Mouse (Mus musculus) adrenal gland (tissue): ENCODE results near the gene Grik1.

ENCODE experiments used
- intact Hi-C: fragments of 180-260 bp; cut with DNase I; formaldehyde crosslinking; loops from one replicate; pipeline ENCODE4 v1.15.1; 2025

Grik1 gene

DNA sequence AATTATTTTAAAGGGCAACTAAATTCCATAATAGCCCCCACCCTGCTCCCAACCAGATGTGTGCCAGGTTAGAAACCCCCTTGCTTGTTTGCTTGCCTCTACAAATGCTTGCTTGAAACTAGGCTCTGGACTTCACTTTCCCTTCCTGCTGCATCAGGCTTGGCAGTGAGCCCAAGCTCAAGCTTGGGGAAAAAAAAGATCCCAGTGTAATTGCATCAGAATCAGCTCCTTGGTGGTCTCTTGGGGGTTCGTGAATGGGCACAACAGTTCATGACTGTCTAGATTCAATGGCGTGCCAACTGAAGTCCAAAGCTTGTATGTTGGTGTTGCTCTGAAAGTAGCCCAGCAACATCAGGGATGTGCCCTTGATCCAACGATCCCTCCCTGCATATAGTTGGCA lies 320.1 kb downstream of the Grik1 start:
- intact Hi-C loops, result no loop called here

DNA sequence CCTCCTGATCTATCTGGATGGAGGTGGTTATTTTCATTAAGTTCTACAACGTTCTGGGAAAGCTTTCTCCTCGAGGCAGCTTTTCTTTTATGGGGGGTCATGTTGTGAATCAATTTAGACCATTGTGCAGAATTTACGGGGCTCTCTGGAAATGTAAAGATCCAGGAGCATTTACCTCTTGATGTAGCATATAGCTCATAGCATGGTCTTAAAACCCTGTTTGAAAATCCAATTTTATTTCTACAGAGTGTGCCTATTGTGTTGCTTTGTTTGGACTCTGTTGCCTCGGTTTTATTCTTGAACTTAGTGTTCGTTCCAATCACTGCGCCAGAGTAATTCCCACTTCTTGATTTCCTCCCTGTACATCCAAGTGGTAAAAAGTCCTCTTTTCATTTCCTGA lies 328.6 kb downstream of the Grik1 start:
- intact Hi-C loops, result no loop called here

- intact Hi-C loops, result no loop called here
Measured at GRCm38 (mm10) chr16:87957449-87957848, 332.6 kb downstream of the Grik1 start.

DNA sequence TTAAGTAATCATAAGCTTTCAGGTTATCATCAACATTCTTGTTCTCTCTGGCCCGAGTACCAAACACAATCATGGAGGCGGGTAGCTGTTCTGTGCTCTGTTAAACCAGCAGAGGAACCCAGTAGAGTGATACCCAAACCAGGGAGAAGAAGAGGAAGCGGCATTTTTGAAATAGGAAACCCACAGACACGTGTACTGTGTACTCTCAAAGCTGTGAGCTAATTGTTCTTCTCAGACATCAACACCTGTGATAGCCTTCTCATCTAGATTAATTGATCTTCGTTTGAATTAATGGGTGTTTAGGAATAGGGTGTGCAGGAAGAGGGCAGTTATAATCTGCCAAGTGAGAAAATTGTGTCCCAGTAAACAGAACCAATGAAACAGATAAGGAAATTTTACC lies 333.9 kb downstream of the Grik1 start:
- intact Hi-C loops, result no loop called here

- intact Hi-C loops, result no loop called here
Measured at GRCm38 (mm10) chr16:87954715-87955441, 335.2 kb downstream of the Grik1 start.

DNA sequence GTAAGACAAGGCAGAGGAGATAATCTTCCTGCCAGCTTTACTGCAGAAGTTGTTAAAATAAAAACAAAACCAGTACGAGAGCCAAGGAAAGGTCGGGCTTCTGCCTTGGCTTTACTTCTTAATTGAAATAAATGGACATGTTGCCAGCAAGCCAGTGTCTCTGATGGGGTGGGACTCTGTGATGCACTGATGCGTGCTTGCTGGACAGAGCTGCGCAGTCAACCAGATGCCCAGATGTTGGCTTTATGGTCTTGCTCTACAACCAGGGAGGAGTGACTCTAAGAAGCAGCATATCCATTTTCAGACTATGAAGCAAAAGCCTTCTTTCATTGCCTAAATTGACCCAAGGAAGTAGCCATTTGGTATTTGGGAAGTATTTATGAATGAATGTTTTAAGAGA lies 336.9 kb downstream of the Grik1 start:
- intact Hi-C loops, result no loop called here

GRCm38 (mm10) chr16:87949881-87950280 lies 340.2 kb downstream of the Grik1 start:
- intact Hi-C loops, result no loop called here

DNA sequence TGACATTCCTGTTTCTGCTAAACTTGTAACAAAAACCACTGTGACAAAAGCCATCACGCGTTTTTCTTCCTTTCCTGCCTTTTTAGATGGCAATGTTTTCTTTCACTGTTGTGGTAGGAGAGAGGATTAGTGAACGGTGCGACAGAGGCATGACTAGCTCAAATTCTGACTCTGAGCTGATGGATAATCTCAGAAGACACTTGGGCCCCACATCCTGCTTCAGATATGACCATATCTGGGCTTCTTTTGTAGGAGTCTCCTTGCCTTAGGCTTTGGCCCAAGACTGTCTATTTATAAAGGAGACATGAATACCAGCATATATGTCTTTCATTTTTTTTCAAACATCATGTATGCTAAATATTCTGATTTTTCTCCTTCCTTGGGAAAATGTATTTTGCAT lies 341.9 kb downstream of the Grik1 start:
- intact Hi-C loops, result no loop called here

DNA sequence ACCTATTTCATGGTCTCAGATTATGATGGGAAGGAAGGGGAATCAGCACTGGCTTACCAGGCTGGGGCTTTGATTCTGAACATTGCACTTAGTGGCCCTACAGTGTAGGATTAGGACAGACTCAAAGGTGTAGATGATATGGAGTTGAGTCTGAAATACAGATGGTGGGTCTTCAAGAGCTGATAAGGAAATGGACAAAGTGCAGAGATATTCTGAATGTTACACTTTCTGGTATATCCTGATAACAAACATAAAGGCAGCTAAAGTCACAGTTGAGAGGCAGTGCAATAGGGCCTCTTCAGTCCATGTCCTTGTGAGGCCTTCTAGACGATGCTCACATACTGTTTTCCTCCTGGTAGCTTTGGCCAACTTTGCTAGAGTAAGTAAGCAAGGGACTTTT lies 345.7 kb downstream of the Grik1 start:
- intact Hi-C loops, result no loop called here

GRCm38 (mm10) chr16:87942103-87942865 lies 347.8 kb downstream of the Grik1 start:
- intact Hi-C loops, result no loop called here

DNA sequence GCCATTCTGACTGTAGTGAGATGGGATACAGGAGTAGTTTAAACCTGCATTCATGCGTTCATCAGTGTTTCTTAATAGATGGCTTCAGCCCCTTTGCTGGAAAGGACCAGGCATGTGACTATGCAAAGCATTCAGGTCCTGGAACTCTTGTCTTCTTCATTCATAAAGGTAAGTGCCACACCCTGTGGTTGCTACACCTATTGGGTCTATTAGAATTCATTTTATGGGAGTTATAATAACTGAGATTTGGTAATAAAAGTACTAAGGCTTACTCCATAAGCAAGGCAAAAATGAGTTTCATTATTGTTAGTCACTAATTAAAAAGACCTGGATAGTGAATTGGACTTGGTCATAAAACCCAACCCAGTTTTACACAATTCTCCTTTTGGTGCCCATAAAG lies 355.4 kb downstream of the Grik1 start:
- intact Hi-C loops, result no loop called here

- intact Hi-C loops, result no loop called here
Measured at GRCm38 (mm10) chr16:87931358-87931757, 358.7 kb downstream of the Grik1 start.

- intact Hi-C loops, result no loop called here
Measured at GRCm38 (mm10) chr16:87930519-87930918, 359.5 kb downstream of the Grik1 start.

GRCm38 (mm10) chr16:87928671-87929070 lies 361.4 kb downstream of the Grik1 start:
- intact Hi-C loops, result no loop called here

- intact Hi-C loops, result no loop called here
Measured at GRCm38 (mm10) chr16:87917897-87918296, 372.2 kb downstream of the Grik1 start.

DNA sequence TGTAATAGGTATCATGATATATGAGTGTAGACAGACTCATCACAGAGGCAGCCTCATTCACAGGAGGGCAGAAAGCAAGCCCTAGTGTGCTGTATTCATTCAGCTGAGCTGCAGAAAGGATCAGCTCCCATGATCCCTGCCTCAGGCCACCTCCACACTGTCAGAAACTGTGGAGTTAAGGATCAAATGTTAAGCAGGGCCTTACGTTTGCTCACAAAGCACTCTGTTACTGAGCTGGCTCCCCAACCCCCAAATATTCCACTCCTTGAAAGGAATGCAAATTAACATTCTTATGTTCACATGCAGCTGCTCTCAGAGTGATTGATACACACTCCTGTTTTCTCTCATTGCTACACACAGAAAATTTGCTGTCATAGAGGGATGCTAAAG lies 372.9 kb downstream of the Grik1 start:
- intact Hi-C loops, result no loop called here

GRCm38 (mm10) chr16:87916209-87917156 lies 373.6 kb downstream of the Grik1 start:
- intact Hi-C loops, result no loop called here

DNA sequence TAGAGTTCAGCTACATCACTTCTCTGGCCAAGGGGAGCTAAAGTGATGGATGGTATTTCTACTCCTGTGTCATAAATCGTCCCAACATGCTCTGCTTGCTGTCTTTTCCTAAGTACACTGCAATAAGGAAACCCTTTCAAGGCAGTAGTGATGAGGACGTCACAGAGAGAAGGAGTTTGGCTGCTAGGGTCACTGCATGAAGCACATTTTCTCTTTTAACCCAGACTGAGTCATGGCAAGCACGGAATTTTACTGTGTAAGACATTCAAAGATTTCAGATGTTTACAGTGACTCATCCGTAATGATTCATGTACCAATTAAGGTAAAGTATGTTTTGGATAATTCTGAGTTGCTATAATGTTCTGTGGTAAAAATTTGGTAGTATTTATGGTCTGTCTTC lies 374.9 kb downstream of the Grik1 start:
- intact Hi-C loops, result no loop called here

DNA sequence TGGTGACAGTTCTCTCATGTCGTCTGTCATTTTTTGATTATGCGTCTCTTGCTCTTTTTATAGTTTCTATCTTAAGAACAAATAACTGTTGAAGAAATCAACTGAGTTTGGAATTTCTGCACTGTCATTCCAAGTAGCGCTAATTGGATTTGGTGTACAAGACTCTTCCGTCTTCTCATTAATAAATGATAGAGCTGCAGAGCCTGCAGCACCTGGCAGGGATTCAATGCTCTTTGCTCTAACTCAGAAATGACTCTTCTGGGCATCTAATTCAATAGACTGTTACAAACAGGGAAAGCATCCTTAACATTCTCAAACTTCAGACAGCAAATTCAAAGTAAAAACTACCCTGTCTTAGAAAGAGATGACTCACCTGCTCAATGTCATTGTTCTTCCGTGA lies 376.3 kb downstream of the Grik1 start:
- intact Hi-C loops, result no loop called here

DNA sequence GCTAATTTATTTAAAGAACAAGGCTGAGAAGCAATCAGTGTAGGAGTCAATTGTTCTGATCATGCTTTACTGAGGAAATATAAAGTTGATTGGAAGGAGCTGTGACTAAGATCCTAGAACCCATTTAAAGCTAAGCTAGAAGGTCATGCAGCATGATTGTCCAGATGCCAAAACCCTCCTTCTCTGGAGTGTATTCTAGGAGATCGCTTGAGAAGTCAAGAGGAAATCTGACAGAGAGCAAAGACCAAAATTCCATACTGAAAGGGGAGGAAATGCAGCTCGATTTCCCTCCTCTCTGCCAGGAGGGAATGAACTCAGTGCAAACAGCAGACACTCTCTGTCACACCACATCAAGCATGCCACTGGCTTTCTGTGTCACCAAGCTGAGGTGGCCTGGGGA lies 378.9 kb downstream of the Grik1 start:
- intact Hi-C loops, result no loop called here

DNA sequence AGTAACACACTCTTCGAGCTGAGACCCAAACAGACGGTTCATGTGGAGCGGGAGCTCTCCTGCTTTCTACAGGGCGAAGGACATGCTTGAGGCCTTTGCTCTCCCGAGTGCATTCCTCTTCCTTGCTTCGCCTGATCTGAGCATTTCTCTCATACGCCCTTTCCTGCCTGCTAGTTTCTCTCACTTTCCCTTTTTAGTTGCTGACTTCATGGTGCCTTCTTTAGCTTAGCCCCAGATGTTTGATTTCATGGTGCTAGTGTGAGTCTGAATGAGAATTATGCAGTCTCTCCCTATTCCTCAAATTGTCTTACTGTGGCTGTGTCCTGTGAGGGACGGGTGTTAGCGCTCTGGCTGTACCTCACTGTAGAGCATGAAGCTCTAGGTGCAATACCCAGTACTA lies 388.0 kb downstream of the Grik1 start:
- intact Hi-C loops, result no loop called here

DNA sequence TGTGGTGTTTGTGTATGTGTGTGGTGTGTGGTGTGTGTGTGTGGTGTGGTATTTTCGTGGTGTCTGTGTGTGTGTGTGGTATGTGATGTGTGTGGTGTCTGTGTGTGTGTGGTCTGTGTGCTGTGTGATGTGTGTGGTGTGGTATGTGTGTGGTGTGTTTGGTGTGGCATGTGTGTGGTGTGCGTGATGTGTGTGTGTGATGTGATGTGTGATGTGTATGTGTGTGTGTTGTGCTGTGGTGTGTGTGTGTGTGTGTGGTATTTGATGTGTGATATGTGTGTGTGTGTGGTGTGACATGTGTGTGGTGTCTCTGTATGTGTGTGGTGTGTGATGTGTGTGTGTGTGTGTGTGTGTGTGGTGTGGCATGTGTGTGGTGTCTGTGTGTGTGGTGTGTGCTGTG lies 388.9 kb downstream of the Grik1 start:
- intact Hi-C loops, result no loop called here
